Mouse (Mus musculus): ENCODE measurements at regions not wholly inside any gene's neighbourhood (a gene's known extent, or its start where the extent isn't known, plus 50 kb on each side); places are given as distances from the start of the nearest gene placed in this dataset.

DNA sequence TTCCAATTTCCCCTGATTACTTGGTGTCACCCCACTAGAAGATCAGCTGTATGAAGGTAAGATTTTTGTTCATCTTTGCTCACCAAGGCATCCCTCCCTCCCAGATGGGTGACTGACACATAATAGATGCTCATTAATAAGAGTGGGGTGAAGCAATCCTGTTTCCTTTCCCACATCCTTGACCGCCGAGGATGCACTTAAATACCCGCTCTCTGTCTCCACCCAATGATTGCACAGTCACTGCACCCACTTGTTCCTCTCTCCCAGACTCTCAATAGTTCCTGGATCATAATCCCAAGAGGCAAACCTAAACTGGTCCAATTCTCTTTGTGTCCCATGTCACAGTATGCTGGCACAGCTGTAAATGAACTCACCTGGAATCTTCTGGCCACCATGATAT is 86.4 kb upstream of the Ccn6 start:
- no peak for ATAC-seq (ENCODE audit: low TSS enrichment)

DNA sequence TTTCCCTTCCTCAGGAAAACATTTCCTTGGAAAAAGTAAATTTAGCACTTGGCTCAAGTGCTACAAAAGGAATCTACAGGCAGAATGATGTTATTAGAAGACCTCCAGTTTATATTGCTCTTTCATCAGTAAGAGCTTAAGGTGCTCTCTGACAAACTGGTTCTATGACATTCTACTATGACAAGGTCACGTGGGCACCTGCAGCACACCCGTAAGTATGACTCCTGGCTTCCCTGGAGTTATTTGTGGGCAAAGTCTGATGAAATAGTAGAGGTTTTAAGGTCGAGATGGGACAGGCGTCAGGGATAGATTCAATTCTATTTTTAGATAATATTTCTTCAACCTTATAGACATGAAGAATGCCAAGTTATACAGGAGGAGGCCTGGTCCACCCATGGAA is 84.9 kb upstream of the Ccn6 start:
- ATAC-seq (ENCODE audit: low TSS enrichment): no peak

DNA sequence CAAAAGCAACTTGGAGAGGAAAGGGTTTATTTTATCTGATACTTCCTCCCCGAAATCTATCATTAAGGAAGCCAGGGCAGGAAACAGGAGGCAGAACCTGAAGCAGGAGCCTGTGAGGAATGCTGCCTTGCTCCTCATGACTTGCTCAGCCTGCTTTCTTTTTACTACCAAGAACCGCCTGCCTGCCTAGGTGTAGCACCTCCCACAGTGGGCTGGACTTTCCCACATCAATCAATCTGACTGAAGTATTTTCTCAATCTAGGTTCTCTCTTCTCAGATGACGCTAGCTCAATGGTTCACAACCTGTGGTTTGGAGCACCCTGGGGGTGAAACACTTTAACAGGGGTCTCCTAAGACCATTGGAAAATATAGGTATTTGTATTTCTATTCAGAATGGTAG is 83.4 kb upstream of the Ccn6 start:
- ATAC-seq (ENCODE audit: low TSS enrichment): no peak

DNA sequence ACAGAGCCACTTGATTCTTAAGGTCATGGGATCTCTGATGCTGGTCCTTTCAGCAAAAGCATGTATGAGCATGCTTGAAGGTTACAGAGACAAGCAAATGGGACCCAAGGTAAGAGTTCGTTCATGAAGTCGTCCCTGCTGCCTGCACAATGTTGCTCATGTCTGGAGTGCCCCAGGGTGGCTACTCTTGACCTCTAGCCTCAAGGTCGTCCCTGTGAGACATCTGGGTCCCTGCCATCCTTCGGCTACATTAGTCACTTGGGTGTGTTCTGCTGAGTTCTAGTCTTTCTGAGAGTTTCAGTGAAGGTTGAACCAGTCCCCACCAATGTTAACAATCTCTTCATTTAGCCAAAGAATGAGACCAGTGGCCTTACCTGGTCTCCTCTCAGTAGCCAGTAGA is 81.5 kb upstream of the Ccn6 start:
- ATAC-seq (ENCODE audit: low TSS enrichment): no peak

DNA sequence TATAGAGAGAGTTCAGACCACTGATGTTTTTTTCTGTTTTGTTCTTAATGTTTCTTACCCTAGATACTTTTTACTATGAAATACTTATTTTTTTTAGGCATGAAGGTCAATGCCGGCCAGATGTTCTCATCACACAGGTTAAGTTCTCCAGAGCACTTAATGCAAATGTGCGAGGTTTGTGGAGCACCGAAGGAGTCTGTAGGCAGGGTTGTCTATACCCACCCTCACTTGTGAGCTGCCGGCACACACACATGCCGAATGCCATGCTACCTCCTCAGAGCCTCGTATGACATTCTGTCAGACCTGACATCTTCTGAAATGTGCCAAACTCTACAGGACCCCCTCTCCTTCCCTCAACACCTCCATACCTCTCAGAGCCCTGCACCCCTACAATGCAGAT is 80.5 kb upstream of the Ccn6 start:
- no peak for ATAC-seq (ENCODE audit: low TSS enrichment)

DNA sequence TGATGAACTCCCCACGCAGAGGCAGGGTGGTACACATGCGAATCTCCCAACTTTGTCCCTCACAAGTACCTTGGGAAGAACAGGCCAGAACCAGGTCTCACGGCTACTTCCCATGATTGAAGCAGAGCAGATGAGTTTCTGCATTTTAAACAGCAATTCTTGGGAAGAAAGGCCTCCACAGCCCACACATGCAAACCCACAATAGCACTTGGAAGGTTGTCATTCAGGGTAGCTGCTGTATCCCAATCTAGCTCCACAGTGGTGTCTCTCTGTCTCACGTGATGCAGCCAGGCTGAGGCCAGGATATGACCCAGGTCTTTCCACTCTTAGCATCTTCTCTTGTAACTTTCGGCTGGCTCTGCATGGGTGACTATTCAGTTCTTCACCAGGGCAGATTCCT is 78.8 kb upstream of the Ccn6 start:
- ATAC-seq (ENCODE audit: low TSS enrichment): peak; percentile 66

DNA sequence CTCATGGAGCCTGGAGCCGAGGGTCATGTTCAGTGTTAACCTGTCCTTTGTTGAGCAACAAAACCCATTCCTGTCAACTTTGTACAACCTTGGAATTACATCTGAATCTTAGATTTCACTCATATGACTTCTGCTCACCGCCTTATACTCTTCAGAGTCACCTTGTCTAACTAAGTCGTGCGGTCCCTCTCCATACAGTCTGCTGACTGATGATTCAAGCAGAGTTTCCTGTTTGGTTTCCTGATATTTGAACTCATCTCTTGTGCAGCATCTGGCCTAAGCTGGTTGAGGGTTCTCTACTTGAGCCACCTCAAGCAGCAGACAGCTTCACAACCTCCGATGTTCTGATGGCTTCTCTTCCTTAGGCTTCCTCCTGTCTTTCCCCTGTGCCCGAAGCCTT is 78.3 kb upstream of the Ccn6 start:
- ATAC-seq (ENCODE audit: low TSS enrichment): no peak

DNA sequence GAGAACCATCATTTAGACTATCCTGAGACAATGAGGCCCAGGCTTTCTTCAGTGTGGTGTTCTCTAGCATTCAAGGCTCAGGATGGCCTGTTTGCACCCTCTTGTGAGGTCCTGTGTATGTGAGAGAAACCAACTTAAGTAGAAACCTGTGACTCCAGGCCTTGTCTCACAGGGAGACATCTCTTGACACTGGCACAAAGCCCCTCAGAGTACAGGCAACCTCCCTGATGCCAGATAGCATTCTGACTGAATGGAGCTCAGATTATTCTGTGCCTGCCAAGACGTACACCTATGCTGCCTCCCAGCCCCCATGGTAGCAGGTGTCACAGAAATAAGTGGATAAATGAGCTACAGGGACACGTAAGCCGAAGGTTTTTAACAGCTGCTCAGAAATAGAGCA is 77.9 kb upstream of the Ccn6 start:
- no peak for ATAC-seq (ENCODE audit: low TSS enrichment)

DNA sequence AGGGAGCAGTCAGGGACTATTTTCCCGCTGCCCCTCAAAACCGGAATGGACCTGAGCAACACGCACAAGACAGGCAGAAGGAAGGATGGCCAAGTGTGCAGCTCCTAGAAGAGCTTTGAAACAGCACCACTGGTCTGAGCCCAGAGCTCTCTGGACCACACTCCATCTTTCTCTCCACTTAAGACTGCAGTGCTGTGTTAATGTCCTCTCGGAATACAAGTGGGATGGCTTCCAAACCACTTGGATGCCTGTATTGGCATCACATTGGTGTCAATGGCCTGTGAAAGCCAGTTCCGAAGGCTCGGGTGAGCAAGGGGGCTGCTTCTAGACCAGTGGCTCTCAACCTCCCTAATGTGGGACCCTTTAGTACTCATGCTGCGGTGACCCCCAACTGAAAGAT is 77.4 kb upstream of the Ccn6 start:
- ATAC-seq (ENCODE audit: low TSS enrichment): no peak

DNA sequence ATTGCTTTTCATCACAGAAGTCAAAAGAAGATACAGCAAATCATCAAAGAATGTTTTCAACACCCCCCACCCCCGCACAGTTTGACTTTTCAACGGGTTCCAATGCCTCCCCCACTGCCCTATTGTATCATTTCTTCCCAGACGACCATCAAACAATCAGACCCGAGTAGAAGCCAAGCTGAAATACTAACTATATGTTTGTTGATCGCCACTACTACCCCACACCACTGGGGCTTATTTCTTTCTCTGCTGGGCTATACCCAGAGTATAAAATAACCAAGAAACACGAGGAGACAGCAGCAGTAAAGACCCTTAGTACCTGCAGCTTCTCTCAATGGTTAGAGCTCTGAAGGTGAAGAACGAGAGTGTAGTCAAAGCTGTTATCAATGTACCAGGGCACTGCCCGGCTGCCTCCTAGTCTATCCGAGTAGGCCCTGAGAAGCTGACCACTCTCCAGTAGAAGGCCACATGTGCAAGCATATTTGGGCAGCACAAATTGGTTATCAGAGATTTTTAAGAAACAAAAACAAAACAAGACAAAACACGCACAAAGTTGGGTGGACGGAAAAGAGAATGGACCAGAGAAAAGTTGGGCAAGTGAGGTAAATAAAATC is 76.7 kb upstream of the Ccn6 start:
- no peak for ATAC-seq (ENCODE audit: low TSS enrichment)

DNA sequence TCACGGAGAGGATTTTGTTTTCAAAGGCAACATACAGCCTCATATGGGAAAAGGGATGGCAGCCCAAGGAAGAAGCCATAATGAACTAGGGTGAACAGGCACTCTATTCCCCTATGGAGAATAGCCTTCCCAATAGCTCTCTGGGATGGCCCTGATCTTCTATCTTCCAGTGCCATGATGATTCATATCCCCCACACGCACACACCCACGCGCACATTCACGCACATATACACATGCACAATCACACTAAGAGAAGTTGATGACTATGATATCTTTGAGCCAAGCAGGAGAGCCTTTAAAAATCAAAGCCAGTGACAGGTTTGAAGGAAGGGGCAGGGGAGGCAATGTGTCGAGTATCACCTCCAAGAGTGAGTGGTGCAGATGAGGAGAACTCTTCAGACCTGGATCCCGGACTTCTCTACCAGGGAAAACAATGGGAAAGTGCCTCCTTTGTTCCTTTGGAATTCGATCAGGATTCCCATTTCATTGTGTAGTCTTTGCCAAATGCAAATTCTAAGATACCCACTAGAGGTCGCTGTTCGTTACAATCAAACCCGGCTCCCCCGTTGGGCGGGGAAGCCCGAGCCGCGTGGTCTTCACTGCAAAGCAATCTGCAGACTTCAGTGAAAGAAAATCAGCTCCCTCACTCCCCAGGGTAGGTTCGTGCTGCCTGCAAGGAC is 76.0 kb upstream of the Ccn6 start:
- ATAC-seq (ENCODE audit: low TSS enrichment): peak; percentile 91

DNA sequence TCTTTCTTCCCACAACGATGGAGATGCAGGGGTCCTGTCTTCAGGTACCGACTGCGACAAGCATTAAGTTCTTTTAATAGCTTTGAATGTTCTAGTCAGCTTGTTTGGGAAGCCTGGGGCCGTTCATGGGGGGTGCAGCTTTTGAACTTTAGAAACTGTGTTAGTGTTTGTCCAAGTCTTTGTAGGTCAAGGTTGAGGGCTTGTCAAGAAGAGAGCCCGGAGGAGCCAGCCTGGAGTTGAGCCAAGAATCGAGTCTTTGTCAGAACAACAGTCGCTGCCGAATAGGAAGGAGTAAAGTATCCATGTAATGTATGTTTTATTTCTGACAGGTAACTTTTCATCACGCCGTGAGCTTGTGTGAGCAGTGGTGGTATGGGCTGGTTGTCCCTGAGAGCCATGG is 75.0 kb upstream of the Ccn6 start:
- no peak for ATAC-seq (ENCODE audit: low TSS enrichment)

DNA sequence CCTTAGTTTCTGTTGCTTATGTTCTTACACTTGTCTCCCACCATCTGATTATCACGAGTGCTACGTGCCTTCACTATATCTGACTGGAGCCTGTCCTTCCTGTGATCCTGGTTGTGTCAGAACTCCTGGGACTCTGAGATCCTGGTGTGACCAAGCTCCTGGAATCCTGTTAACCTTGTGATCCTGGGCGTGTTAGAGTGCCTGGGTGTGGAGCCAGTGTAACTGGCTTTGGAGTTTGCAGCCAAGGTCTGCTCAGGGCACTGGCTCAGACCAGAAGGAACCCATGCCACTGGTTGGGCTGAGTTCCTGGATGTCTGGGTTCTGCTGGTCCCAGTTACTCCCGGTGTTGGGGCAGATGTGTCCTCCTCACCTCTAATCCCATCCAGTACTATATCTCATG is 74.0 kb upstream of the Ccn6 start:
- ATAC-seq (ENCODE audit: low TSS enrichment): no peak

DNA sequence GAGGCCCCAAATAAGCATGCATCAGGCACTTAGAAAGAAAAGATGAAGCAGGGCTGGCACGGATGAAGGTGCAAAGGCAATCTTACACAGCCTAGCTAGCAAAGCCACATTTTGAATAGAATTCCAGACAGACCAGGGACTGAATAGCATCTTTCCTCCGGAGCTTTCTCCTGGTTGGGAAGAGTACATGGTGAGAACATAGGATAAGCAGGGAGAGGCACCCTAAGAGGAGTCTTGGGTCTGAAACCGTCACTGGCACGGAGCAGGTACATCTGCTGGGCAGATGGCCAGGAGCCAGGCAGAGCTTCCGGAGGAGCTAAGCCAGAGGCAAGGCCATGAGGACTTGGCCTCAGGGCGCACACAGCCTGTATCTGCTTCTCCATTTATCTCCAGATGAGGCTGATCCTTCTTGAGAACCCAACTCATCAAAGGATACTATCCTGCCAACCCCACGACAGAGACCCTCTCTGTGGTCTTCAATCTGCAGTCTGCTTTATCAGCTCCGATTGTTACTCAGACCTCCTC is 70.4 kb upstream of the Ccn6 start:
- no peak for ATAC-seq (ENCODE audit: low TSS enrichment)

DNA sequence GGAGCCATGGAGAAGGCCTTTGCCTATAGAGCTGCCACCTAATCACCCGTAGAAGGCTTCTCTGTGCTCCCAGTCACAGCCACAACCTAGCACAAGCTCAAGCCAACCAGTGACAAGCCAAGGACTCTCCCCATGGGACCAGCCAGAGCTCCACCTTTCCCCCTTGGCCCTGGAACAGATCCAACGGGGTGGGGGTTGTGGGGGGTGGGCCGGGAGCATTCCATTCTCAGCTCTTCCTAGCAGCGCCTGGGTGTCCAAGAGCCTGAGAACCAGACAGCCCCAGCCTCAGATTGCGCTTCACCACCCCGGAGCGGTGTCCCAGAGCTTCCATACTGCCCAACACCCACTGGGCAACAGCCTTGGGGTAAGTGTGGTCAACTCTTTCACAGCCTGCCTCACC is 69.6 kb upstream of the Ccn6 start:
- no peak for ATAC-seq (ENCODE audit: low TSS enrichment)

DNA sequence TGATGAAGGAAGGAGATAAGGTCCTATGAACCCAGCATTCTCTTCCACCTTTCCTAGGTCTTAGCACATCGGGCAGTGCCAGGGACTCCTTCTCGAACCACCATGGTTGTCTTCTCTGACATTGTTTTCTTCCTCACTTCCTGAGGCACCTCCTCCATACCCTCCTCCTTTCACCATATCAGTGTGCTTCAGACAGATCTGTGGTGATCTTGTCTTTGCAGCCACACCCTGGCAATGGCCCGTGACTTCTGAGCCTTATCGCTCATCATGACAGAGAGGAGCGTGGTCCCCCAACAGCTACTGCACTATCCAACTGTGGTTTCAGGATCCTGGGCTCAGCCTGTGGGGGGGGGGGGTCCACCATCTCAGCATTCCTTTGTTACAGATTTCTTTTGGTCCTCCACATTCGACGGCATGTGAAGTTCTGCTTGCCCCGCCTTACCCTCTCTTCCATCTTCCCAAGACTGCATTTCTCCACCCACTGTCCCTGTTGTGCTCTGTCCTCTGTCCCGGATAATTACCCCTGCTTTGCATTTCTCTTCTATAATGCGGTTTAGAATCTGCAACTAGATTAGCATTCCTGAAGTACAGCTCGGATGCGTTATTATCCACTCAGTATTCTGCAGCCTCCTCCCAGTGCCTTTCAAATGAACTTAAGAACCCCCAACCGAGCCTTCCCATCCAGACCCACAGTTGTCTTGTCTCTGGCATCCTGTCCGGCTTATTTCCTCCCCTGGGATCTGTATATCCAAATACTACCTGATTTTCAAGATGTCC is 67.2 kb upstream of the Ccn6 start:
- no peak for ATAC-seq (ENCODE audit: low TSS enrichment)

DNA sequence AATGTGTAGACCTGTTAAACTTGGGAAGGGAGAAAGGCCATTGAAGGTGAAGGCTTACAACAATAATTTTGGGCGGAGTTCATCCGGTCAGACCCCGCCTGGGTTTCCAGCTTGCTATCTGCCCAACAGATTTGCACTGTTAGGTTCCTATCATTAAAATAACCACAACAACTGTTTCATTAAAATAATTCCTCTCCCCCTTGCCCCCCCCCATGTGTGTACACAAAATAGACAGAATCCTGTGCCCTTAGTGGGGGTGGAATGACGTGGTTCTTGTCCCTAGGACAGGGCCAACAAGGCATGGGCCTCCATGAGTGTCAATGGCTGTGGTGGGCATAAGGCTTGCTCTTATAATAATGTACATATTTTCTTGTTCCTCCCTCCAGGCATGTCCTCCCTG is 65.6 kb upstream of the Ccn6 start:
- ATAC-seq (ENCODE audit: low TSS enrichment): no peak

DNA sequence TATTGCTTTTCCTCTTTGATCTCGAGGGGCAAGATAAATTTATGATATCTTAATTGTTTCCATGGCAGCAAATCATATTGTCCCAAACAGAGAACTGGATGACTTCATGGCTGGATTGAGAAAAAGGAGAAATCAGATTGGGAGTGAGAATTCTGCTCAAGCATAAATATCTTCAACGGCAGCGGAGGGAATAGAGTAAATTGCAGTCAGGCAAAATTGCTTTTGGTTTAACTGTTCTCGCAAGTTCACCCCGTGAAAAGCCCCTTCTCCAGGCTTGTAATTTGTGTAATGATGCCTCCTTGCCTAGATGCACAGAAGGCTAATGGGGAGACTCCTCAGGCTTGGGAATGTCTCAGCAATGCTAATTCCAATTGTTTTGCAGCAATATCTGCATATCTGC is 64.4 kb upstream of the Ccn6 start:
- no peak for ATAC-seq (ENCODE audit: low TSS enrichment)

DNA sequence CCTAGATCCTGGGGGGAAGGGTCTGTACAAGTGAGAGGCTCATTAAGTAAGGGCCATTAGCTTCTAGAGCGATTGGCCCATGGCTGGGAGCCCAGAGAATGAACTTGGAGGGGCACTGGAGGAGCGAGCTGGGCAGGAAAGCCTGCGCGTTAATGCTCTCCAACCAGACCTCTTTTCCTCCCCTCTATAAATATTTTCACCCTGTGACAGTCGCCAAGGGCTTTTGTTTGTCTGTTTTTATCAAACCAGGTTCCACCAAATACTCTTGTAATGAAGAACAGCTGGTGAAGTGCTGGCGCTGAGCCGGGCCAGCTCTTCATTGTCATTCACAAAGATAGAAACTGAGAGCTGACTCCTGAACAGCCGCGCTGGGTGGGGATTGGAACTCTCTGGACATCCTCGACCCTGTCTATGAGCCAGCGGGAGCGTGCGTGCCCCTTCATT is 63.9 kb upstream of the Ccn6 start:
- ATAC-seq (ENCODE audit: low TSS enrichment): no peak

DNA sequence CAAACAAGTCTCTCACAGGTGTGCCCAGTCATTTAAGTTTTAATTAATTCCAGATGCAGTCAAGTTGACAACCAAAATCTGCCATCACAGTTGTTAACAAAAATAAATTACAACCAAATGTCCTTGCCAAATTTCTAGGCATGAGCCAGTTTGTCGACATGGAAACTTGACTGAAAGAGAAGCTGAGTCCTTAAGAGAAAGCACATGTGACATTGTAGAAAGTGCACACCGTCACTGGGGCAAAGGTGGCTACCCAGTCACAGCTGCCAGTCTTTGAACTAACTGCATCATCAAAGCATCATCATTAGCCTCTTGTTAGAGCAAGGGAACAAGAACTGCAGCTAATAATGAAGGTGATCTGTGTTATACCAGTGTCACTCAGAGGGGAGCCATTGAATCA is 62.9 kb upstream of the Ccn6 start:
- no peak for ATAC-seq (ENCODE audit: low TSS enrichment)

DNA sequence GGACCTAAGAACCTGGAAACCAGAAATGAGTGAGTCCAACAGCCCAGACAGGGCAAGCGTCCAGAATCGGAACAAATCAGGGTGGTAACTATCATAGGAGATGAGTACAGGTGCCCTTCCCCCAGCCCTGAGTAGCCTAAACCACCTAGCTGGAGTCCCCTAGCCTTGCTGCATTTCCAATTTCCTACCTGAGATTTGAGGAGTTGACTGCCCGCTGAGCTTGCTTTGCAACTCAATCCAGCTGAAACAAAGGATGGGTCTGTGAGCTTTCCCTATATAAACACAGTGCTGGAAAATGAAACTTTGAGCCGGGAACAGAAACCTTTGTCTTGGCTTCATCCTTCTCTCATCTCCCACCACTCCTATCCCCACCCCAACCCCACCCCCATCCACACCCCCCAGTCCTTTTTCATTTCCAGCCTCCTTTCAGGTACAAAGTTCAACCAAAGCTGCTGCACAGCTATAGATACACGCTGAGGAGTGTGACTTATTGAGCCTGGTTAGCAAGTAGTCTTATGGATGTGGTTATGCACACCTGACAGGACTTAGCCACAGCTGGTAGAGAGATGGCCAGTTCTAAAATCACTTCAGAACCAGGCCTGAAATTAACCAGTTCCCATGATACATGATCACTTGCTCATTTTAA is 61.0 kb upstream of the Ccn6 start:
- ATAC-seq (ENCODE audit: low TSS enrichment): no peak

DNA sequence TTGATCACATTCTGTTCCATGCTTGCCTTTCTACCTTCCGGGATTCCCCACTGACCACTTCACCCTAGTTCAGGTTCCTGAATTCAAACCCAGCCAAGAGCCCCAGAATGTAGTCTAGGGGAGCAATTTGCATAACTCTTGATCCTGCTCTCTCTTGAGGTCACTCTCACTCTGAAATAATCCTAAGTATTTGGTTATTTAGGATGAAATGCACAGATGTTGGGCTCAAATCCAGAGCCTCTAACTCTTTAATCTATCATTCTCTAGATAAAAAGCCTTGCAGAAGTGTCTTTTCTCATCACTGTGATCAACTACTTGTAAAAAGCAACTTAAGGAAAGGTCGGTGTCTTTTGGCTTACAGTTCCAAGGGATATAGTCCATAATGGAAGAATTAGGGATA is 57.4 kb upstream of the Ccn6 start:
- ATAC-seq (ENCODE audit: low TSS enrichment): no peak

DNA sequence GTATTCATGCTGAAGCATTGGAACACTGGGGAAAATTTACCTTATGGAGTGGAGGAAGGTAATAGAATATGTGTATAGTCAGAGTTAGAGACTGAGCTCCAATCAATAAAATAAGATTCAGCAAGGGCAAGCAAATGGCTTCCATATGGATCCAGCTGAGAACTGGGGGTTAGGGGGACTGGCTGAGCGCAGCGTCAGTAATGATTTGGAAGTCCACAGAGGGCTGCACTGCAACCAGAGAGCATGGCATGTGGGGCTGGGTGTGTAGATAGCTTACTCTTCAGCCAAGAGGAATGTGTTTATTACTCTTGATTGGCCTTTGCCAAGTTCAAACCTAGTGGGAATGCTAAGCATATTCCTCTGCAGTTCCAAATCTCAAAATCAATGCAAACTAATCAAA is 55.8 kb upstream of the Ccn6 start:
- no peak for ATAC-seq (ENCODE audit: low TSS enrichment)

All from frontal cortex, adult (tissue).